Mouse (Mus musculus): Measurements from ENCODE around the gene Frat2. TPM values are rescaled to one million over a fixed set of nuclear protein-coding genes. Genes with fewer than 3 reads are reported as not detected.
A peak's percentile ranks its signal among the peaks of the same experiment; 100 is the strongest.

Gene Frat2
- total RNA-seq, 2 experiments from 2014 or later: 7.1 to 7.4 TPM

GRCm38 (mm10) chr19:41846366-41847090 lies 1.4 kb downstream of the Frat2 start:
- peak in 1 of 2 experiments; percentile 23 for DNase-seq (ENCODE audit: low spot score in 2 of 2)

- DNase-seq (ENCODE audit: low spot score in 2 of 2): no peak
Measured at GRCm38 (mm10) chr19:41844345-41844744, 3.6 kb downstream of the Frat2 start.

- no peak for DNase-seq (ENCODE audit: low spot score in 2 of 2)
Measured at GRCm38 (mm10) chr19:41842706-41843105, 5.2 kb downstream of the Frat2 start.

GRCm38 (mm10) chr19:41842196-41842595 lies 5.7 kb downstream of the Frat2 start:
- no peak for DNase-seq (ENCODE audit: low spot score in 2 of 2)

DNA sequence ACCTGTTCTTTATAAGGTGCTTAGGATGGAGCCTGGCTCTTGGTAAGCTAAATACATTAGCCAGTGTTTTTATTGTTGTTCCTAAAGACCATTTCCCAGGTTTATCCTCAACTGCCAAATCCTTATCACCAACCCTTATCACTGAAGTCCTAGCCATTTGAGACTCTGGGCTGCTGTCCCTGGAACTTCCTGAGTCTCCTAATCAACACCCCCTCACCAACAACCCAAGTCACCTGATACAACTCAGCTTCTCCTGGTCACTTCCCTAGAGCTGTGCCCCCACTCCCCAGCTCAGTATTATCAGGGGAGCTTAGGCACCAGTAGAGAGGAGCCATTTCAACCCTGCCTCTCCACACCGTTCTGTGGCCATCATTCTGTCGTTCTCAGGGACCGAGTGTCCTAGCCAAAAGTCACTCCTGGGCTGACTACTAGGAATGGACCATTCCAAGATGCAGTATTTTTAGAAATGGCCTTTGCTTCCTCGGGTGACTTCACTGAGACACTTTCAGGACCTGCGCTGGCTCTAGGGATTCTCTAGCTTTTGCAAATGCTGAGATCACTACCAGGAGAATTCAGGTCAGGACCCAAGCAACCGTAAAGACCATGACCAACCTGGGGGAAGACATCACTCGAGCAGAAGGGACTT lies 6.7 kb downstream of the Frat2 start:
- no peak for DNase-seq (ENCODE audit: low spot score in 2 of 2)

GRCm38 (mm10) chr19:41839685-41840084 lies 8.2 kb downstream of the Frat2 start:
- no peak for DNase-seq (ENCODE audit: low spot score in 2 of 2)

DNA sequence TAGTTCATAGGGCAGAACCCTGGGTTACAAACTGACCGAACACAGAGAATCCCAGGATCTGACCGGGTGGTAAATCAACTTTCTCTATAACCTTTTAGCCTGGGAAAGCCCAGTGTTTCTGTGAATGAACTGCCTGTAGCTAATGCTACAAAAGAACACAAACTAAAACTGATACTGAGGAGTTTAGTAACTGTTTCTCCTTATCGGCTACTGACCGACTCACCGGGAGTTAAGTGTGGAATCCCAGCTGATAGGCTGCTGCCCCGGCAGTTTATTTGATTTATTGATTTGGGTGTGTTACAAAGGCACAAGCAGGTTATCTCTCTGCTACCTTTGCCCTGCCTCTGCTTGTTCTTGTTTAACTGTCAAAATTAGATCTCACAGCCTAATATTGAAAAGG lies 9.1 kb downstream of the Frat2 start:
- DNase-seq (ENCODE audit: low spot score in 2 of 2): no peak

DNA sequence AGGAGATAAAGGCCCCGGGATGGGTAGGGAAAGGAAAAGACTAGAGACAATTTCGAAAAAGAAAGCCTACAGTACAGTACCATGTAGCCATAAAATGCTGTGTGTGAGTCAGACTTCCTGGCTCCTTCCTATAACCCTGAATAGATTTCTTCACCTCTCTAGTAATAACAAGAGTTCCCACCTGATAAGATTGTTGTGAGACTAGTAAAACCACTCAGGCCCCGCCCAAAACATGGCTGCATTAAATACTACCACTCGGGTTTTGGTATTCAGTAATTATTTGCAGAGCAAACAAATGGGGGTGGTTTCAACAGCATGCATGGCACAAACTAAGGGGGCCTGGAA lies 10.0 kb downstream of the Frat2 start:
- DNase-seq (ENCODE audit: low spot score in 2 of 2): no peak

DNA sequence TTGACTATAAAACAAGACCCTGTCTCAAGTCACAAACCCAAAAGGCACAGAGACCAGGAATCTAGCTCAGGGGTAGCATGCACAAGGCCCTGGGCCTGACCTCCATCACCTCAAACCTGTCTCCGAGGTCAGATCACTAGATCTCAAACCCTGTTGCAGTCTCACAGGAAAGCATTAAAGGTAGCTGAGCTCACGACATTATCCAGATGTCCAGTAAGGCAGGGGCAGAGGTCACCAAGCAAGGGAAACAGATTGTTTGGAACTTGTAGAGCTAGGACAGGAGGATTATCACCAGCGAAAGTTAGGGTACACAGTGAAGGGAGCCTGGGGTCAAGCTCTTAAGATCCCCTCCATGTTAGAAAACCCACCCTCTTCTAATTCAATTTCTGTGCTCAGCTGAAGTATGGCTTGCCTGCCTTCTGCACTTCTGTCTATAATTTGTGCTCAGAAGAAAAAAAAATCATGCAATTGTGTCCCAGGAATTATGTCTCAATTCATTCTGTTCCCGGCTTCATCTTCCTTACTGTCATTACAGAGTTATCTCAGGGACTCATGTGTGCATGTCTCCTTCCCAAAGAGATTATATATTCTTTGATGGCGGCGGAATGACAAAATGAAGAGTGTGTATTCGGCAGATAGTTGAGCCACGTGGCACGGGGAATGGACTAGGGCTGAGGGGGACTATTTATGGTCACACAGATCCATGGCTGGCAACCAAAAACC lies 10.6 kb downstream of the Frat2 start:
- no peak for DNase-seq (ENCODE audit: low spot score in 2 of 2)

DNA sequence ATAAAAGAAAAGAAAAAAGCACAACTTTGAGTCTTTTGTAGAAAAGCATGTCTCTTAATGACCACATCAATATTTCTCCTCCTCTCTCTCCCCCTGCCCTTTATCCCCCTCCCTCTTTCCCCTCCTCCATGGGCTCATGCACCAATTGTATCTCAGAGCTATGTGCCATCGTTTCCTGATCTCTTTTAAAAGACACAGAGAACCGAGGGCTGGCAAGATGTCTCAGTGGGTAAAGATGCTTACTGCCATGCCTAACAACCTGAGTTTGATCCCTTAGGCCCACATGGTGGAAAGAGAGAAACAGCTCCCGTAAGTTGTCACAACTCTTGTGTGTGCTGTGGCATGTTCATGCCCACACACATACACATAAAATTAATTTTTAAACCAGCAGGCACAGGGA lies 11.2 kb downstream of the Frat2 start:
- no peak for DNase-seq (ENCODE audit: low spot score in 2 of 2)

GRCm38 (mm10) chr19:41835816-41836215 lies 12.1 kb downstream of the Frat2 start:
- DNase-seq (ENCODE audit: low spot score in 2 of 2): peak in 1 of 2 experiments; percentile 7

DNA sequence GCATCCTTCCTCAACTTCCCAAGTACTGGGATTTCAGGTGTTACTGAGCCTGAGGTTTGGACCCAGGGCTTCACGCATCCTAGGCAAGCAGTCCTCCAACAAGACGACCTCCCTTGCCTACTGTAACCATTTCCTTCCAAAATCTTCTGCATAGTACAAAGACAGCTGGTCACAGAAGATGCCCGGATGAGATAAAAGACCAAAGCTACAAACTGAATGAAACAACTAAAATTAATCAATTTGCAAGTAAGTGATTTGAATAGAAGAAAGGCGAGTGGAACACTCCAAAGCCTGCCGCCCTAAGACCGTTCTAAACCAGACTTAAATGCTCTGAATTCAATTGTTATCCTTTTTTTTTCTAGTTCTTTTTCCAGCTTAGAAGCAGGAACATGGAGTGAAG lies 12.5 kb downstream of the Frat2 start:
- DNase-seq (ENCODE audit: low spot score in 2 of 2): no peak

GRCm38 (mm10) chr19:41832501-41833201 lies 15.3 kb downstream of the Frat2 start:
- DNase-seq (ENCODE audit: low spot score in 2 of 2): no peak

GRCm38 (mm10) chr19:41831718-41832391 lies 16.1 kb downstream of the Frat2 start:
- DNase-seq (ENCODE audit: low spot score in 2 of 2): no peak

DNA sequence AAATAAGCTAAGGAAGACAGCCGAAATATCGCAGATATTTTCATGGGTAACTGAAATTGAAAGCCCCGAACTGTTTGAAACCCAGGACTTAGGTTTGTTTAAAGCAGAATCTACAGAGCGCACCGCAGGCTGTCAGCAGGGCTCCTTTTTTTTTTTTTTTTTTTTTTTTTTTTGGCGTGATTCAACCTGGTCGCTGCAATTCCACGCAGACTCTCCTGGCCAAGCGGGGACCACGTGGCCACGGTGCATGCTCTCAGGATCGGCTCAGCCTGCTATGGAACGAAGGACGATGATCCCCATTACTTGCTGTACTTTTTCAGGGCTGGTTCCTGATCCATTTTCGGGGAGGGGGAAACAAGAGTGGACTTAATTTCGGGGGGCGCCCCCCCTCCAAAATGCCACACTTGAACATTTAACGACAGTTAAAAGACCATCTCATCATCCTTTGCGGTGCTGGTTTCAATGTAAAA lies 16.8 kb downstream of the Frat2 start:
- peak; percentile 26 to 48 for DNase-seq (ENCODE audit: low spot score in 2 of 2)

- peak; percentile 57 to 64 for DNase-seq (ENCODE audit: low spot score in 2 of 2)
Measured at GRCm38 (mm10) chr19:41830106-41831031, 17.6 kb downstream of the Frat2 start.

GRCm38 (mm10) chr19:41829381-41830105 lies 18.4 kb downstream of the Frat2 start, which contains the start of gene Frat1:
Gene Frat1 (plus strand): TSS chr19:41829970.
- peak; percentile 84 to 88 for DNase-seq (ENCODE audit: low spot score in 2 of 2)

GRCm38 (mm10) chr19:41828941-41829340 lies 19.0 kb downstream of the Frat2 start:
- no peak for DNase-seq (ENCODE audit: low spot score in 2 of 2)

GRCm38 (mm10) chr19:41826529-41826928 lies 21.4 kb downstream of the Frat2 start:
- DNase-seq (ENCODE audit: low spot score in 2 of 2): no peak

Measured in left cerebral cortex, adult 18-20 months (tissue).